Mouse (Mus musculus) midbrain, postnatal 0 days (tissue): ENCODE data around the gene Sema5a. TPM values are rescaled to one million over a fixed set of nuclear protein-coding genes. Genes with fewer than 3 reads are reported as not detected.

Source experiments
- ATAC-seq: fragments of 200-750 bp; cut with Nextera tagmentation; 2 replicates; pipeline ENCODE4 v1.8.0; 2017; ENCODE audit warnings: moderate number of reproducible peaks, mild to moderate bottlenecking, moderate TSS enrichment, moderate library complexity; ENCODE audit not compliant: low FRiP score
- DNase-seq: peaks from one replicate; pipeline ENCODE4 v3.0.0-alpha.2; 2015; ENCODE audit warnings: low spot score
- H3K27ac ChIP-seq: fragments of 300-500 bp; sonication (generic); 2 replicates; pipeline ENCODE4 v1.5.1; 2014; ENCODE audit warnings: low read depth, mild to moderate bottlenecking, low read length, mixed read lengths
- H3K27me3 ChIP-seq: fragments of 300-500 bp; sonication (generic); 2 replicates; pipeline ENCODE4 v1.6.1; 2014; ENCODE audit warnings: low read length, control low read depth, mixed read lengths; ENCODE audit not compliant: insufficient read depth
- H3K36me3 ChIP-seq: fragments of 300-500 bp; sonication (generic); 2 replicates; pipeline ENCODE4 v1.6.1; 2014; ENCODE audit warnings: low read length, control low read depth, mixed read lengths; ENCODE audit not compliant: insufficient read depth
- H3K4me1 ChIP-seq: fragments of 300-500 bp; sonication (generic); 2 replicates; pipeline ENCODE4 v1.6.1; 2014; ENCODE audit warnings: mild to moderate bottlenecking, control low read depth, antibody characterized with exemption, low read length, mixed read lengths; ENCODE audit not compliant: insufficient read depth
- H3K4me2 ChIP-seq: fragments of 300-500 bp; sonication (generic); 2 replicates; pipeline ENCODE4 v1.6.1; 2014; ENCODE audit warnings: low read depth, mild to moderate bottlenecking, low read length, mixed read lengths; ENCODE audit not compliant: poor library complexity, severe bottlenecking
- H3K4me3 ChIP-seq: fragments of 300-500 bp; sonication (generic); 2 replicates; pipeline ENCODE4 v1.5.1; 2014; ENCODE audit warnings: low read depth, mild to moderate bottlenecking, low read length, moderate library complexity
- H3K9ac ChIP-seq: fragments of 300-500 bp; sonication (generic); replicated peaks from 2 replicates; pipeline ENCODE4 v1.6.1; 2014; ENCODE audit warnings: mild to moderate bottlenecking, low read length, moderate library complexity, mixed read lengths; ENCODE audit not compliant: poor library complexity, severe bottlenecking
- H3K9me3 ChIP-seq: fragments of 300-500 bp; sonication (generic); 2 replicates; pipeline ENCODE4 v1.6.1; 2016; ENCODE audit warnings: low read length, control low read depth
- CTCF ChIP-seq: IDR thresholded peaks from 2 replicates; pipeline ENCODE4 v1.5.1; 2016; ENCODE audit warnings: antibody characterized with exemption, mild to moderate bottlenecking
- WGBS: fragments of 180-500 bp; shearing (Covaris S2); extraction: QIAGEN DNeasy Blood & Tissue Kit; methylation state at CpG from one replicate; pipeline ENCODE4 v1.1.7; 2014; 5-methylcytosine and 5-hydroxymethylcytosine counted together
- polyA plus RNA-seq: library from polyadenylated mRNA; unstranded; fragments of >200 nt; fragmentation: Nextera tagmentation; extraction: Ambion mirVana; gene quantifications from 2 replicates; pipeline ENCODE4 v1.2.1, GENCODE M21; 2015
- total RNA-seq: library from RNA; depleted of rRNA; stranded (reverse); fragments of >200 nt; gene quantifications from 2 replicates; pipeline ENCODE4 v1.2.3, GENCODE M21; 2014

The Sema5a gene
- total and polyA plus RNA-seq, 2 experiments from 2014 or later = 5.8 to 26.5 TPM

DNA sequence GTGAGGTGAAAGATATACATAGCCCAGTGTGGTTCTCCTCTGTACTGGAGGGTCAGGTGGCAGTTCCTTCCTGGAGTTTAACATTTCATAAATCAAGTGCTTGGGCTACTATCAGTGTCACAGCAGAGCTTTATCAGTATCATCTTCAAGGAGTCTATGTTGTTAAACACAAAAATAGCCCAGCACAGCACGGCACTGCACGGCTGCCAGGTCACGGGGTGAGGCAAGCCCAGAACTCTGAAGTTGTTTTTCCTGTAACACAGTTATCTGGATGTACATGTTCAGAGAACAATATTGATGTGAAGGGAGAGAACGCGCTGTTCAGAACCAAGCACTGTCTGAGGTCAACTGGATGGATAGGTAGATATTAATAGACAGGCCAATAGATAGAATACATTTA is 112.2 kb downstream of the Sema5a start:
- Histone ChIP-seq H3K27me3 (no peaks in the 10 kb centered on the region), H3K4me1 (no peaks in the 10 kb centered on the region), H3K9me3 (no peaks in the 10 kb centered on the region), H3K4me2 (no peak overlapping the region), H3K27ac (no peak overlapping the region), H3K36me3 (no peaks in the 10 kb centered on the region), H3K9ac (no peak overlapping the region), H3K4me3 (no peak overlapping the region)
- no peak for ATAC-seq
- DNase-seq = no peak
- TF ChIP-seq CTCF = no peak
- WGBS = 93% methylated on average over 5 of the region's 5 CpGs

DNA sequence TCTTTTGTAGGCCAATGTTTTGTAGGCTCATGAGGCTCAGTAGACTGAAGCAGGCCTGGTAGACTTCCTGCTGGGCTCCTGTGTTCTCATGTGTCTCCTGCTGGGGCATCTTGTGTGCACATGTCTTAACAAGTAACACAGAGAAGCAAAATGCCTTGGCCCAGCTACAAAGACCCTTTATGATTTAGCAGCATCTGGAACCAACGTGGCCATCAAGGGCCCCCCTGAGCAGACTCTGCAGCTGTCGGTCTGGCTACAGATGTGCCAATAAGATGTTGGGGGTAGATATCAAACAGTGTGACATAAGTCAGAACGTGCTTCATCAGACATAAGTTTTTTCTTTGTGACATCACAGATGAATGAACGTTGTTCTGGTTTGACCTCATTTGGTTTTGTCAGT is 123.2 kb downstream of the Sema5a start:
- Histone ChIP-seq H3K27ac (no peak overlapping the region), H3K36me3 (no peaks in the 10 kb centered on the region), H3K27me3 (no peaks in the 10 kb centered on the region), H3K4me3 (no peak overlapping the region), H3K4me1 (no peaks in the 10 kb centered on the region), H3K4me2 (no peak overlapping the region), H3K9me3 (no peaks in the 10 kb centered on the region), H3K9ac (no peak overlapping the region)
- ATAC-seq = no peak
- WGBS = 62% methylated on average over 4 of the region's 4 CpGs
- TF ChIP-seq CTCF = no peak
- no peak for DNase-seq

DNA sequence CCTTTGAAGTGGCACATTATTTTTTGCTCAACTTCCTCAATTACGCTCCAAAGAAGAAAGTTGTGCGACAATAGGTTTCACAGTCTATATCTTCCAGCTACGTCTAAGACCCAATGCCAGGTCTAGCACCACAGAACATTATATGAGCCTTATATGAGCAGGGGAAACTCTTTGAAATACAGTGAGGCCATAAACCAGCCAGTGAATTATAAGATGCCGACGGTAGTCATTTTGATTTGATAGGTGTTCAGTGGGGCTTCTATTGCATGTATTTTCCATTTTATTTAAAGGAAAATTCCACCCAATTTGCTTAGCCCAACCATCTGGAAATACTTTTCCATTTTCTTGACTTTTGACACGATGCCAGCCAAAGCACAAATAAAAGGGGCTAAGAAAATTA is 126.3 kb downstream of the Sema5a start:
- DNase-seq (no peak), ATAC-seq (no peak)
- Histone ChIP-seq H3K27me3 (no peaks in the 10 kb centered on the region), H3K4me3 (no peak overlapping the region), H3K9me3 (no peaks in the 10 kb centered on the region), H3K27ac (no peak overlapping the region), H3K36me3 (no peaks in the 10 kb centered on the region), H3K9ac (no peak overlapping the region), H3K4me2 (no peak overlapping the region), H3K4me1 (no peaks in the 10 kb centered on the region)
- no peak for TF ChIP-seq CTCF
- 89% methylated on average over 6 of the region's 6 CpGs for WGBS

DNA sequence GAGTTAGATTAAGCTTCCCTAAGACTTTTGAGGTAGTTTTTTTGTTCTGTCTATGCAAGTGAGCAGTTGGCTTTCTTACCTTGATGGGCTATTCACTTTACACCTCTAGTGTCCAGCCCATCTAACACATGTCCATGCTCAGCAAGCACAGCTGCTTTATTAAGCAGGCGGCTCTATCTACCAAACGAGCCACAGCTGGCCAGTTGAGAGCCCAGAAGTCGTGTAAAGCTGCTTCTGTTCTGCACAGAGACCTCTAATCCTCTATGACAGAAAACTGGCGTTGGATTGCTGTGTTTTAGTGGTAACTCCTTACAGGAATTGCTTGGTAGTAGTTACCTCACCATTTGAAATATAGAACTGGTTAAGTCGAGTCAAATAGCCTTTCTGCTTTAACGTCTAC is 126.8 kb downstream of the Sema5a start:
- WGBS = 78% methylated on average over 6 of the region's 6 CpGs
- Histone ChIP-seq H3K27me3 (no peaks in the 10 kb centered on the region), H3K9me3 (no peaks in the 10 kb centered on the region), H3K9ac (no peak overlapping the region), H3K27ac (no peak overlapping the region), H3K4me3 (no peak overlapping the region), H3K4me2 (no peak overlapping the region), H3K36me3 (no peaks in the 10 kb centered on the region), H3K4me1 (no peaks in the 10 kb centered on the region)
- no peak for TF ChIP-seq CTCF
- no peak for ATAC-seq
- no peak for DNase-seq

DNA sequence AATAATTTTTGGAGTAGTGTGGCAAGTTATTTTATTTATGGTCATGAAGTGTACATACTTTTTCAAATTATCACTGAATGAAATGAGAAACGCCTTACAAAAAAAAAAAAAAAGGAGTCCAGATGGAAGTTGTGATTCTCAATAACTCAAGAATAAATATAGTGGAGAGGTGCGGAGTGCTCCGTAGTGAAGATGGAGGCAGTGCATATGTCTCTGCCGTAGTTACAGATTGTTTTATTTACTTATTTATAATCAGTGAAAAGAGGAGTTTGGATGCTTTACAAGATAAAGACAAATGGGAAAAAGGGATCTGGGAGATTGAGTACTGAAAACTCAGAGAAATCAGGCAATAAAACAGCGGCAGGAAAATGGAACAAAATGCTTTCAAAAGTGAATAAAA is 131.7 kb downstream of the Sema5a start:
- H3K9me3 ChIP-seq = no peaks in the 10 kb centered on the region
- no peak for TF ChIP-seq CTCF
- no peak overlapping the region for H3K4me2 ChIP-seq
- H3K4me1 ChIP-seq = no peaks in the 10 kb centered on the region
- no peak overlapping the region for H3K9ac ChIP-seq
- ATAC-seq (no peak), DNase-seq (no peak)
- no peaks in the 10 kb centered on the region for H3K27me3 ChIP-seq
- no peak overlapping the region for H3K27ac ChIP-seq
- 94% methylated on average over 5 of the region's 5 CpGs for WGBS
- no peak overlapping the region for H3K4me3 ChIP-seq
- no peaks in the 10 kb centered on the region for H3K36me3 ChIP-seq

DNA sequence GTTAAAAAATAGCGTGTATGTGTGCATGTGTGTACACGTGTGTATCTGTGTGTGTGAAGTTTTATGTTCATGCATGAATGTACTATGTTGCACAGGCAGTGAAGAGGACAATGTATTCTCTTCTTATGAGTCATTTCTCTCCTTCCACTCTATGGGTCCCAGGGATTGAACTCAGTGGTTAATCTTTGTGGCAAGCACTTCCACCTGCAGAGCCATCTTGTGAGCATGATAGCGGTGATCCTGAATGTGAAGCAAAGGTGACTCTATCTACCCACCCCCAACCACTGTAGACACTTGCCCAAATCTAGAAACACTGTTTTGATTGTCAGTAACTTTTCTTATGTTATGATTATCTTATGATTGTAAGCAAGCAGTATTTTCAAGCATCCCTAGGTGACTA is 133.2 kb downstream of the Sema5a start:
- Histone ChIP-seq H3K27me3 (no peaks in the 10 kb centered on the region), H3K27ac (no peak overlapping the region), H3K4me1 (no peaks in the 10 kb centered on the region), H3K9ac (no peak overlapping the region), H3K4me3 (no peak overlapping the region), H3K9me3 (no peaks in the 10 kb centered on the region), H3K36me3 (no peaks in the 10 kb centered on the region), H3K4me2 (no peak overlapping the region)
- TF ChIP-seq CTCF = no peak
- no peak for DNase-seq
- ATAC-seq = no peak
- WGBS = 92% methylated on average over 3 of the region's 3 CpGs
